Mouse (Mus musculus): ENCODE measurements around the gene Cdr2l. TPM values are rescaled to one million over a fixed set of nuclear protein-coding genes. Genes with fewer than 3 reads are reported as not detected.
A peak's percentile ranks its signal among the peaks of the same experiment; 100 is the strongest.

The Cdr2l gene
- total RNA-seq (2022) = 10 to 100 TPM; 26.1 to 27.7 (median 26.9) TPM

DNA sequence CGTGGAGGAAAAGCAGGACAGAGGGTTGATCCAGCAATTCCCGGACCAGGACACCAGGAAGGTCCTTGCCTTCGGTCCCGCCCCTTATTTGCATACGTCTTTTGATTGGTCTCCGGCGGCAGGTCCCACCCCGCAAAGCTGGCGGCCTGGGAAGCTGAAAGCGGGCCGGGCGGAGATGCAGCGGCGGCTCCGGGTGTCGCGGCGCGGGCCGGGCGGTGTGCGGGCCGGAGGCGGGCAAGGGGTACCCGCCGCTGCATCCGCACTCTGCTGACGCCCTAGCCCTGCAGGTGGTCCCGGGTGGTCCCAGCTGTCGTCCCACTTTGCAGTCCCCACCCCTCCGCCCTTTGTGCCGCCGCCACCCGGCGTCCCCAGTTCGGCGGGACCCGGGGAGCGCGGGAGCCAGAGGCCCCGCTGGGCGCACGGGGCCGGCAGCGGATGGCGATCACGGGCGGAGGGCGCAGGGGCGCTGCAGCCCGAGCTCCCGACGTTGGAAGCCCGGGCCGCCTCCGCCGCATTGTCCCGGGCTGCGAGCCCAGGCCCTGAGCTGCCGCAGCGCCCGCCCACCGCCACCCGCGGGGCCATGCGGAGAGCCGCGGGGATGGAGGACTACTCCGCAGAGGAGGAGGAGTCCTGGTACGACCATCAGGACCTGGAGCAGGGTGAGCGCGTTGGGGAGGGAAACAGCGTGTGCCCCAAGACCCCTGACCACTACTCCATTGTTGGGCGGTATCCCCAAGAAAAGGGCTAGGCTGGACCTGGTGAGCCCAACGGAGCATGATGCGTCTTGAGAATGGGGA is at the start of gene Cdr2l:
Gene Cdr2l (plus strand): TSS at position 174 of the 797 bp plus-strand sequence.
- DNase-seq (ENCODE audit: low spot score in 2 of 2) = peak; percentile 72 to 82

GRCm38 (mm10) chr11:115334531-115334930 is 47.2 kb upstream of the Cdr2l start, which contains the start of gene Otop3:
Gene Otop3 (plus strand): TSS chr11:115334731.
- DNase-seq (ENCODE audit: low spot score in 2 of 2) = no peak

DNA sequence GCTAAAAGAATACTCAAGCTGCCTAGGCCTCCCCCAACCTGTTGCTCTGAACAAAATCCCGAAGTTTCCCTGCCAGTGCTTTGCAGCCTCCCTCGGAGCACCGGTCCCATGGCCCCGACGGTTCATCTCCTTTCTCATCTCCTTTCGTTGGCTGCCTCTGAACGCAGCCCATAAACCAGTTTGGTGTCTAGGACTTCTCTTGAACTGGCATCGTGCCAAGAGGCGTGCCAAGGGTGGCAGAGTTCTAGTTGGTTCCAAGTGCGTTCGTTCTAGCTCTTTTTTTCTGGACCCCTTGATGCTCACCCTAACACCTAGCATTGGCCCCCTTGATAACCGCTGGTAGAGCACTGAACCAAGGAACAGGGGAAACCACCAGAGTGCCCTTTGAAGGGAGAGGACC is 46.5 kb upstream of the Cdr2l start:
- DNase-seq (ENCODE audit: low spot score in 2 of 2) = no peak

DNA sequence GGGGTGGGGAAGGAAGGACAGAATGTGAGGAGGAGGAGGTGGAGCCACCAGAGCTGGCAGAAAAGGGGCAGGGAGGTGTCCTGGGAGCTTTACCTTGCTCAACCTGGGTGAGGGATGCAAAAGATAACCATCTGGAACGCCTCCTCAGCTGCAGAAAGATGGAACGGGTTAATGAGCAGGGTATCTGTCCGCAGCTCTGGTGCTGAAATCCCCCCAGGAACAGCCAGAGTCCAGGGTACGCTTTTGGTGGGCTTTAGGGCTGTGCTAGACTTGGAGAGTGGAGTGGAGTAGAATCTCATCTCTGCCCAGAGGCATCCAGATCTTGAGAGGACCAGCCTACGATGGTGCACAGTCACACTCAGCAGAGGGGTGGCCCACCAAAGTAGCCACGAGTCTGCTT is 45.6 kb upstream of the Cdr2l start:
- DNase-seq (ENCODE audit: low spot score in 2 of 2) = no peak

- no peak for DNase-seq (ENCODE audit: low spot score in 2 of 2)
These were observed 44.4 kb upstream of the Cdr2l start for GRCm38 (mm10) chr11:115337350-115337749.

DNA sequence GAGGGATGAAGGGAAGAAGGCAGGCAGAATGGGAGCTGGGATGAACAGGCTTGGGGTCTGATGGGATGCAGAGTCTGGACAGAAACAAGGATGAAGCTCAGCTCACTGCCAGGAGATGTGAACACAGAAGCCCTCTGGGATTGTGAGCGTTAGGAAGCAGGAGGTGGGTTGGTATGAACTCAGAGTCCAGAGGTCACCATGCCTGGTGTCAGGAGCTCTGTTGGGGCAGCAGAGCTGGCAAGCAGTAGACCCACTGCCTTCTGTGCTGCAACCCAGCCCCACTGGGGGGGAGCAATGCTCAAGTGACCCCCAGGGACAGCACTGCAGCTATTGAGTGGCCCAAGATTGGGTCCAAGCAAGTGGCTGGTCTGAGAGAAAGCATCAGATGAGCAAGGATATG is 43.9 kb upstream of the Cdr2l start:
- no peak for DNase-seq (ENCODE audit: low spot score in 2 of 2)

DNA sequence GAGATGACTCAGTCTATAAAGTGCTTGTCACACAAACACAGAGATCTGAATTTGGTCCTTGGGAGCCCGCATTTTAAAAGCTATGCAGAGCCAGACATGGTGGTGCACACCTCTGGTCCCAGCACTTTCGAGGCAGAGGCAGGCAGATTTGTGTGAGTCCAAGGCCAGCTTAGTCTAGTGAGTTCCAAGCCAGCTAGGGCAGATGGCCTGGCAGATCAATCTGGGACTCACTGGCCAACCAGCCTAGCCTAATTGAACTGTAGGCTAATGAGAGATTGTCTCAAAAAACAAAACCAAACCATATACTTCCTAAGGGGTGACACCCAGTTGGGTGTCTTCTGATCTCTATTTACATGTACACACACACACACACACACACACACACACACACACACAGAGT is 40.5 kb upstream of the Cdr2l start:
- DNase-seq (ENCODE audit: low spot score in 2 of 2) = no peak

DNA sequence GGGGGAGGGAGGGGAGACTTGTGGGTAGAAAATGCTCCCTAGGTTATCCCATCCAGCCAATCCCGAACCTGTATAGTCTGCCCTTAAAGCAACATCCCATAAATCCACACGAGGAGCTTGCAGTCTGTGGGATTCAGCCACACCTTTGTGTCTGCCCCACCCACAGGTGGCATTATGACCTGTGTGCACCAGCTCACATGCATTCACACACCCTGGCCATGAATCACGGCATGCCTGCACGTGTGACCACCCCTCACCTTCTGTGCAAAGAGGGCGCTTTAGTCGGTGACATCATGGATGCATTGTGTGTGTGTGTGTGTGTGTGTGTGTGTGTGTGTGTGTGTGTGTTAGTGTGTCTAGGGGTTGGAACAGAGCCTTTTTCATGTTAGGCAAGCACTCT is 39.9 kb upstream of the Cdr2l start:
- no peak for DNase-seq (ENCODE audit: low spot score in 2 of 2)

DNA sequence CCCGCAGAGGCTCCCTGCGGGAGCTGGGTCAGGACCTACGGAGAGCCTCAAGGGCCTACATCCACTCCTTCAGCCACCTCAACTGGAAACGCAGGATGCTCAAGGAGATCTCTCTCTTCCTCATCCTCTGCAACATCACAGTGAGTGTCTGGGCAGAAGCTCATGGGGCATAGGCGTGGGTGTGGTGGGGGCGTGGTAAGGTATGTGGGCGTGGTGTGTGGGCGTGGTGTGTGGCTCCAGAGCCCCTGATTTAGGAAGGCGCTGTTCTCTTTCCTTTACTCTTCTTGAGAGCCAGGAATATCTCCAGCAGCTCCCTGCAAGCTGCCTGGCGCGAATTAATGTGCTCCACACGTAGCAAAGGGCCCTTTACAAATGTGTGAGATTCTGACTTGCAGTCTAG is 36.7 kb upstream of the Cdr2l start:
- DNase-seq (ENCODE audit: low spot score in 2 of 2) = no peak

GRCm38 (mm10) chr11:115345515-115345914 is 36.2 kb upstream of the Cdr2l start:
- DNase-seq (ENCODE audit: low spot score in 2 of 2) = no peak

DNA sequence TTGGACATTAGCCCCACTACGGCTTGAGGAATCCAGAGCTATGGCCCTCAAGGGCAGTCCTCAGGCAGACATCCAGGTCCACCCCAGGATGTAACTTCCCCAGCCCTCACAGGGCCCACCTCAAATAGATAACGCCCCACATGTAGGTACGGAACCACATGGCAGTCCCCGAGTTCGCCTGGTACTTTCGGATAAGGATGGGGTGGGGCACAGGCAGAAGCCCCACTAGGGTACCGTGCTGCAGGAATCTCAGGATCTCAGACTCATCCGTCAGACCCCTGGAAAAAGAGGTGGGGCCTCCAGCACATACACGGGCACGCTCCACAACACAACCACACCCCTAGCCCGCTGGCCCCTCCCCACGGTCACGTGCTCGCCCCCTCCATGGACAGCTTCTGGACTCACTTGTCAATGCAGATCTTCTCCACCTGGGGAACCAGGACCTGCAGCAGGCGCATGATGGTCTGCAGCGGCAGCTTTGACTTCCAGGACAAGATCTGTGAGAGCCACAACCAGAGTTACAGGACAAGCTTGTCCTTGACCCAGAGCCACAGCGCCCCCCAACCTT is 33.0 kb upstream of the Cdr2l start:
- DNase-seq (ENCODE audit: low spot score in 2 of 2) = no peak

GRCm38 (mm10) chr11:115349976-115350375 is 31.7 kb upstream of the Cdr2l start:
- DNase-seq (ENCODE audit: low spot score in 2 of 2) = no peak

- no peak for DNase-seq (ENCODE audit: low spot score in 2 of 2)
These were observed 28.3 kb upstream of the Cdr2l start for GRCm38 (mm10) chr11:115353375-115353774.

GRCm38 (mm10) chr11:115354183-115354582 is 27.5 kb upstream of the Cdr2l start:
- DNase-seq (ENCODE audit: low spot score in 2 of 2) = no peak

GRCm38 (mm10) chr11:115358468-115358867 is 23.2 kb upstream of the Cdr2l start:
- peak in 1 of 2 experiments; percentile 28 for DNase-seq (ENCODE audit: low spot score in 2 of 2)

- DNase-seq (ENCODE audit: low spot score in 2 of 2) = no peak
These were observed 22.4 kb upstream of the Cdr2l start for GRCm38 (mm10) chr11:115359293-115359692.

- DNase-seq (ENCODE audit: low spot score in 2 of 2) = no peak
These were observed 22.0 kb upstream of the Cdr2l start for GRCm38 (mm10) chr11:115359726-115360125.

DNA sequence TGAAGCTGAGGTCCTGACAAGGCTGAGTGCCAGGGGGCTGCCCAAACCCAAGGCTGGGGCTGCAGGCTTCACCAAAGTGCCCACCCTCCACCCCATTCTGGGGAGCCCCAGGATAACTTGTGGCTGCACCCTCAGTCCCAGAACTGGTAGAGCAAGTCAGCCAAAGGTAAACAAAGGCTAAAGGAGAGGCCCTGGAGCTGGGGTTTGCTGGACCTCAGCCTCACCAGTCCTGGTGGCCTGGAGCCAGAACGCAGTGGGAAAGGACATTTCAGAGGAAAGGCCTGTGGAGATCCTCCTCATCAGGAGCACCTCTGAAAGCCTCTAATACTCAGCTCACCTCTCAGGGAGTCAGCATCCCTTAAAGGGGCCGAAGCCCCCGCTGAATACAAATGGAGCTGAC is 17.6 kb upstream of the Cdr2l start:
- DNase-seq (ENCODE audit: low spot score in 2 of 2) = no peak

DNA sequence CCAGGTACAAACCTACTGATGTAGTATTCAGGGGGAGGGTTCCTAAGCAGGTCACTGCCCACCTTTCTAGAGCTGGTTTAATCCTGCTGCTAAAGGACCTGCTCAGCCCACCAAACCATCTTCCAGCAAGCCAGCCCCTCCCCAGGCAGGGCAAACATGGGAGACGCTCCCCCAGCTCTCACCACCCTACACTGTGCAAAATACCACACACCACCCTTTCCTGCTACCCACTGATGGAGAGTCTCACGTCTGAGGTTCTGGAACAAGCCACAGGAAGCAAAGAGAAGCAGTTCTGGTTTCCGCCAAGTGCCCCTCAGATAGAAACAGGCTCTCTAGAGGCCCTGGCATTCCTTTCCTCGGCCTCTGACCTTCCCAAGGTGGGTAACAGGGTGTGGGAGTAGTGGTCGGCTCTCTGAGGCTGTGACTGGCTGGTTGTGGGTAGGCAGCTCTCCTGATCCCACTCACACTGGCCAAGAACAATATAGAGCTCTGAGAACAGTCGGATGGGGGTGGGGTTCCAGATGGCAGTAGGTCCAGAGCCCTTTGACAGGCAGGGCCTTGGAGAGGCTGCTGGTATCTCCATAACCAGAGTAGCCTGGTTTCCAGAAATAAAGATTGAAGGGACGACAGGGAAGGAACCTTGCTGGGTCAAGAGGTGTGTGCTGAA is 15.5 kb upstream of the Cdr2l start:
- no peak for DNase-seq (ENCODE audit: low spot score in 2 of 2)

DNA sequence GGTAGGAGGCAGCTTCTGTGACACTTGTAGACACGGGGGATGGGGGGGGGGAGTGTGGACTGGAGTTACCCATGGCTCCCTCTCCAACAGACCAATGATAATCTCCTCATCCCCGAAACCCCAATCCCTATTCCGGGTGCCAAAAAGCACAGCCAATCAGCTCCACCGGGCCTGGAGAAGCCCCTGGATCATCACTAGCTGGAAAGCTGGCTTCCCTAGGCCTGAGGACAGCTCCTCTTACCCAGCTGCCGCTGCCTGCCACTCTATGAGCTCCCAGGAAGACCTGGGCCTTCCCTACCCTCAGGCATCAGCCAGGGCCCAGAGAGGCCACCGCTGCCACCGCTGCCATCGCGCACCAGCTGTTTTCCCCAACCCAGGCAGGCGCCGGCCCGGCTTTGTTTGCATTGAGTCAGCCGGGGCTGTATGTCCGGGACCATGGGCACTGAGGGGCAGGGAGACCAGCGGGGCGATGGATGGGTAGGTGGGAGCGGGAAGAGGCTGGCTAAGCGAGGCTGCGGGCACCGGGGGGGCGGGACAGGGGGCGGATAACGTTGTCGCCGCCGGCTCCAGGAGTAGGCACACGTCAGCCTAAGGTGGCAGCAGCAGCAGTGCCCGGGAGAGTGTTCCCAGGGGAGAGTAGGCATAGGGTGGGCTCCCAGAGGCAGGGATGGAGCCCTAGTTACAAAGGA is 14.9 kb upstream of the Cdr2l start:
- peak in 1 of 2 experiments; percentile 67 for DNase-seq (ENCODE audit: low spot score in 2 of 2)

DNA sequence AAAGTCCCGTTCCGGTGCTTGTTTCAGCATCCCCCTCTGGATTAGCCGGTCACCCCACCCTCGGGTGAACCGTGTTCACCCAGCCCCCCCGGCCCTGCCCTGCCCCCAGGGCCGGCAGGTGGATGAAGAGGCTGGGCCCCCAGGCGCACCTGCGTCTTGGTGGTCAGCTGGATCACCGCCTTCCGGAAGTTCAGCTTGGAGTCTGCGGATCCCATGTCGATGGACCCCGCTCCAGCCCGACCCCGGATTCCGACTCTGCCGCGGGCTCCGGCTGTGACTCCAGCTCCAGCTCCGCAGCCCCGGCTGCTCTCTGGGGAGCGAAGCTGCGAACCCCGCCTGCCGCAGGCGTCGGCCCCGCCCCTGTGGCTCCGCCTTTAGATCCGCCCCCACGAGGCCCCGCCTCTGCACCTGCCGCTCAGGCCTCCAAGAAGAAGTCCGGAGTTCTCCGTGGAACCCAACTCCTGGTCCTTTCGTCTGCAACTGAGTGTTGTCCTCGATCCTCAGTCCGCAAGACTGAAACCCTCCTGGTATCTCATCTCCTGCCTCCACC is 14.2 kb upstream of the Cdr2l start, which contains the start of gene Hid1:
Gene Hid1 (minus strand): TSS at position 362 of the 550 bp plus-strand sequence.
- DNase-seq (ENCODE audit: low spot score in 2 of 2) = peak; percentile 76 to 85

All from left cerebral cortex, adult 8-10 months (tissue).